Comparison of ENCODE assay signal across 8 mouse cellular contexts in the genomic region with DNA sequence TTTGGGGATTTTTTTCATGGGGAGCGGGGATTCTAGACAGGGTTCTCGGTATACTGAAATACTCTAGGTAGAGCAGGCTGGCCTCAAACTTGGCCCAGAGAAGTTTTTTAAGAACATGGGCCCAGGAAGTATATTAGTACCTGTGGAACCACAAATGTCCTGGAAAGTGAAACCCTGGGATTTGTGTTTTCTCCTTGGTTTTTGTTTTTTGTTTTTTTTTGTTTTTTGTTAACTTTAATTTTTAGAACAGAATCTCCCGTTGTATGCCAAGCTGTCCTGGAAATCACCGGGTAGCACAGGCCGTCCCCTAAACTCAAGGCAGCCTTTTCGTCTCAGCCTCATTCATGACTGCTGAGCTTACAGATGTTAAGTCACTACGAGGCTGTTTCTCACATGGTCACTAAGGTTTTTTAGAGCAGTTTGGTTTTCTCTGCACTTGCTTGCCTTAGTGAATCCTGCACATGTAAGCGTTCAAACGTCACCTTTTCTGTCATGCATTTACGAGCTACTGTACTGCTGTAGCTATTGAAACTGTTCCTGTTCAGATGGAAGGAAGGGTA. TPM values are rescaled to one million over a fixed set of nuclear protein-coding genes. Genes with fewer than 3 reads are reported as not detected.
DNase-seq lines count a peak whose midpoint lies in the region; ATAC-seq and TF ChIP-seq lines count a peak whose summit lies in the region.

No protein-coding gene starts in this region.

- H3K4me1 ChIP-seq in kidney, embryonic 14.5 days (ENCODE audit: control insufficient read depth, insufficient read depth, low read length), result peaks cover 14% of the 10 kb centered on the region
- H3K4me1 ChIP-seq in bone marrow macrophage, adult 2 months (ENCODE audit: control insufficient read depth, insufficient read depth, low read length), result peaks cover 26% of the 10 kb centered on the region
- H3K4me1 ChIP-seq in hindbrain, embryonic 14.5 days (replicated peaks; ENCODE audit: control insufficient read depth, insufficient read depth, low read length), result peaks cover 28% of the 10 kb centered on the region
- peaks cover 25% of the 10 kb centered on the region for H3K4me1 ChIP-seq in midbrain, embryonic 16.5 days (ENCODE audit: control insufficient read depth, insufficient read depth, low read length)

- peak overlapping the region; percentile 76 for H3K4me3 ChIP-seq in kidney, embryonic 14.5 days (ENCODE audit: low read length)
- H3K4me3 ChIP-seq in bone marrow macrophage, adult 2 months (ENCODE audit: insufficient read depth, low read length), result peak overlapping the region; percentile 52
- peak overlapping the region; percentile 84 for H3K4me3 ChIP-seq in hindbrain, embryonic 14.5 days (replicated peaks; ENCODE audit: low read length)
- peak overlapping the region; percentile 83 for H3K4me3 ChIP-seq in midbrain, embryonic 16.5 days (ENCODE audit: low read depth, low read length)

- WGBS in kidney, embryonic 14.5 days, result 63% methylated on average over 10 of the region's 10 CpGs
- 77% methylated on average over 10 of the region's 10 CpGs for WGBS in hindbrain, embryonic 14.5 days
- 78% methylated on average over 10 of the region's 10 CpGs for WGBS in midbrain, embryonic 16.5 days

- H3K9me3 ChIP-seq in kidney, embryonic 14.5 days (ENCODE audit: control insufficient read depth, low read length), result no peaks in the 10 kb centered on the region
- H3K9me3 ChIP-seq in hindbrain, embryonic 14.5 days (ENCODE audit: control insufficient read depth, low read length), result no peaks in the 10 kb centered on the region
- H3K9me3 ChIP-seq in midbrain, embryonic 16.5 days (replicated peaks; ENCODE audit: control insufficient read depth, low read length, poor library complexity, severe bottlenecking), result no peaks in the 10 kb centered on the region

- H3K36me3 ChIP-seq in kidney, embryonic 14.5 days (ENCODE audit: control insufficient read depth, insufficient read depth, low read length), result 0 out of 2 replicates have a peak, but pooled peaks cover 2% of the 10 kb centered on the region
- peaks cover 5% of the 10 kb centered on the region; the same call in 1 of the 2 replicates for H3K36me3 ChIP-seq in hindbrain, embryonic 14.5 days (replicated peaks; ENCODE audit: control insufficient read depth, insufficient read depth)
- no peaks in the 10 kb centered on the region for H3K36me3 ChIP-seq in midbrain, embryonic 16.5 days (ENCODE audit: control insufficient read depth, insufficient read depth, low read length)

- no peak for DNase-seq in kidney, postnatal 36 days
- no peak for DNase-seq in hindbrain, embryonic 14.5 days (ENCODE audit: low spot score)
- DNase-seq in adrenal gland, adult 2 months, result no peak
- DNase-seq in adrenal gland, adult 8-10 months, result no peak
- DNase-seq in c-Kit-positive CD71-positive TER-119-positive erythroid progenitor cells, embryonic 14.5 days (ENCODE audit: low spot score), result no peak

- peak overlapping the region; percentile 50 for H3K4me2 ChIP-seq in kidney, embryonic 14.5 days (replicated peaks; ENCODE audit: low read depth, low read length)
- peak overlapping the region; percentile 79 for H3K4me2 ChIP-seq in hindbrain, embryonic 14.5 days (replicated peaks)
- H3K4me2 ChIP-seq in midbrain, embryonic 16.5 days (ENCODE audit: low read length), result peak overlapping the region; percentile 73

- TF ChIP-seq POLR2A in bone marrow macrophage, adult 2 months (IDR thresholded peaks at IDR 0.05; ENCODE audit: borderline replicate concordance, low read depth, low read length), result no peak

- ATAC-seq in kidney, embryonic 14.5 days (ENCODE audit: low FRiP score, low TSS enrichment), result no peak
- no peak for ATAC-seq in hindbrain, embryonic 14.5 days (ENCODE audit: low FRiP score)
- ATAC-seq in midbrain, embryonic 16.5 days, result no peak

- peak overlapping the region; percentile 90; the same call in 1 of the 2 replicates for H3K9ac ChIP-seq in kidney, embryonic 14.5 days (ENCODE audit: low read depth, low read length)
- peak overlapping the region; percentile 88 for H3K9ac ChIP-seq in hindbrain, embryonic 14.5 days
- peak overlapping the region; percentile 63 for H3K9ac ChIP-seq in midbrain, embryonic 16.5 days (ENCODE audit: low read depth, low read length)

- no peak for TF ChIP-seq CTCF in bone marrow macrophage, adult 2 months (IDR thresholded peaks at IDR 0.05; ENCODE audit: low read depth, low read length)

- peak overlapping the region; percentile 98 for H3K27ac ChIP-seq in kidney, embryonic 14.5 days (ENCODE audit: low read depth, low read length)
- H3K27ac ChIP-seq in bone marrow macrophage, adult 2 months (ENCODE audit: insufficient read depth, low read depth, low read length), result peak overlapping the region; percentile 95
- peak overlapping the region; percentile 97 for H3K27ac ChIP-seq in hindbrain, embryonic 14.5 days
- H3K27ac ChIP-seq in midbrain, embryonic 16.5 days (ENCODE audit: low read length), result peak overlapping the region; percentile 95

- no peaks in the 10 kb centered on the region for H3K27me3 ChIP-seq in kidney, embryonic 14.5 days (ENCODE audit: control insufficient read depth, insufficient read depth, low read length)
- no peaks in the 10 kb centered on the region for H3K27me3 ChIP-seq in hindbrain, embryonic 14.5 days (ENCODE audit: control insufficient read depth, insufficient read depth, low read length)
- H3K27me3 ChIP-seq in midbrain, embryonic 16.5 days (ENCODE audit: control insufficient read depth, insufficient read depth, low read depth, low read length), result no peaks in the 10 kb centered on the region

RNA-seq across cellular contexts. Expression of a gene that starts 0.9 kb away (rescaled TPM):
- 141 and 281 TPM in 2 replicates for polyA plus RNA-seq in kidney, embryonic 14.5 days (2014; fragmentation: Nextera tagmentation; extraction: Ambion mirVana)
- 230 and 236 TPM in 2 replicates for polyA plus RNA-seq in bone marrow macrophage, adult 2 months (2012; ENCODE audit: insufficient read depth, insufficient read length, missing spikeins)
- polyA plus RNA-seq in hindbrain, embryonic 14.5 days (2014; fragmentation: Nextera tagmentation; extraction: Ambion mirVana), result 127 and 139 TPM in 2 replicates
- 124 and 137 TPM in 2 replicates for polyA plus RNA-seq in midbrain, embryonic 16.5 days (2015; fragmentation: Nextera tagmentation; extraction: Ambion mirVana)
- total RNA-seq in adrenal gland, adult 2 months (2021), result 100 to 1,000 TPM; 169 to 173 TPM
- 29.1 and 36.8 TPM in 2 replicates for polyA plus RNA-seq in adrenal gland, adult 2 months (2012; rRNA removed)
- 100 to 1,000 TPM; 203 to 250 (median 221) TPM for total RNA-seq in adrenal gland, adult 8-10 months (2022)

RNA-seq across cellular contexts. Expression of a gene that starts 40.1 kb away (rescaled TPM):
- polyA plus RNA-seq in kidney, embryonic 14.5 days (2014; fragmentation: Nextera tagmentation; extraction: Ambion mirVana), result 7.3 and 8.7 TPM in 2 replicates
- 1.3 and 2.0 TPM in 2 replicates for polyA plus RNA-seq in bone marrow macrophage, adult 2 months (2012; ENCODE audit: insufficient read depth, insufficient read length, missing spikeins)
- polyA plus RNA-seq in hindbrain, embryonic 14.5 days (2014; fragmentation: Nextera tagmentation; extraction: Ambion mirVana), result 1.1 TPM in 2 replicates
- 1.4 and 1.8 TPM in 2 replicates for polyA plus RNA-seq in midbrain, embryonic 16.5 days (2015; fragmentation: Nextera tagmentation; extraction: Ambion mirVana)
- total RNA-seq in adrenal gland, adult 2 months (2021), result 1 to 10 TPM; 2.5 to 3.2 TPM
- polyA plus RNA-seq in adrenal gland, adult 2 months (2012; rRNA removed), result 1.4 and 1.8 TPM in 2 replicates
- total RNA-seq in adrenal gland, adult 8-10 months (2022), result 1 to 10 TPM; 2.7 to 5.0 (median 4.3) TPM

RNA-seq across cellular contexts. Expression of a gene that starts 52.7 kb away (rescaled TPM):
- polyA plus RNA-seq in kidney, embryonic 14.5 days (2014; fragmentation: Nextera tagmentation; extraction: Ambion mirVana), result 35.6 and 43.3 TPM in 2 replicates
- polyA plus RNA-seq in bone marrow macrophage, adult 2 months (2012; ENCODE audit: insufficient read depth, insufficient read length, missing spikeins), result 131 and 139 TPM in 2 replicates
- polyA plus RNA-seq in hindbrain, embryonic 14.5 days (2014; fragmentation: Nextera tagmentation; extraction: Ambion mirVana), result 84.2 and 90.0 TPM in 2 replicates
- polyA plus RNA-seq in midbrain, embryonic 16.5 days (2015; fragmentation: Nextera tagmentation; extraction: Ambion mirVana), result 66.1 and 68.2 TPM in 2 replicates
- 10 to 100 TPM; 55.4 to 68.7 TPM for total RNA-seq in adrenal gland, adult 2 months (2021)
- polyA plus RNA-seq in adrenal gland, adult 2 months (2012; rRNA removed), result 98.3 and 98.7 TPM in 2 replicates
- 10 to 100 TPM; 55.4 to 81.7 (median 66.8) TPM for total RNA-seq in adrenal gland, adult 8-10 months (2022)

RNA-seq across cellular contexts. Expression of a gene that starts 55.9 kb away (rescaled TPM):
- polyA plus RNA-seq in kidney, embryonic 14.5 days (2014; fragmentation: Nextera tagmentation; extraction: Ambion mirVana), result 96.1 and 124 TPM in 2 replicates
- polyA plus RNA-seq in bone marrow macrophage, adult 2 months (2012; ENCODE audit: insufficient read depth, insufficient read length, missing spikeins), result 20.7 and 23.1 TPM in 2 replicates
- polyA plus RNA-seq in hindbrain, embryonic 14.5 days (2014; fragmentation: Nextera tagmentation; extraction: Ambion mirVana), result 13.5 and 19.2 TPM in 2 replicates
- 7.9 and 10.0 TPM in 2 replicates for polyA plus RNA-seq in midbrain, embryonic 16.5 days (2015; fragmentation: Nextera tagmentation; extraction: Ambion mirVana)
- total RNA-seq in adrenal gland, adult 2 months (2021), result 10 to 100 TPM; 13.3 to 35.0 TPM
- polyA plus RNA-seq in adrenal gland, adult 2 months (2012; rRNA removed), result 111 and 156 TPM in 2 replicates
- 10 to 100 TPM; 21.1 to 32.2 (median 27.0) TPM for total RNA-seq in adrenal gland, adult 8-10 months (2022)

RNA-seq across cellular contexts. Expression of a gene that starts 58.7 kb away (rescaled TPM):
- polyA plus RNA-seq in kidney, embryonic 14.5 days (2014; fragmentation: Nextera tagmentation; extraction: Ambion mirVana), result 19.7 and 68.6 TPM in 2 replicates
- polyA plus RNA-seq in bone marrow macrophage, adult 2 months (2012; ENCODE audit: insufficient read depth, insufficient read length, missing spikeins), result 69.6 and 79.6 TPM in 2 replicates
- 40.7 and 45.9 TPM in 2 replicates for polyA plus RNA-seq in hindbrain, embryonic 14.5 days (2014; fragmentation: Nextera tagmentation; extraction: Ambion mirVana)
- 193 and 198 TPM in 2 replicates for polyA plus RNA-seq in midbrain, embryonic 16.5 days (2015; fragmentation: Nextera tagmentation; extraction: Ambion mirVana)
- total RNA-seq in adrenal gland, adult 2 months (2021), result 100 to 1,000 TPM in 1 of 2 experiments, 10 to 100 TPM in 1; 85.8 to 103 TPM
- polyA plus RNA-seq in adrenal gland, adult 2 months (2012; rRNA removed), result 16.2 and 16.5 TPM in 2 replicates
- 100 to 1,000 TPM in 1 of 4 experiments, 10 to 100 TPM in 3; 94.1 to 101 (median 96.2) TPM for total RNA-seq in adrenal gland, adult 8-10 months (2022)
